Mouse (Mus musculus) liver, embryonic 14.5 days (tissue): Measurements from ENCODE around the gene Ripor3. TPM values are rescaled to one million over a fixed set of nuclear protein-coding genes. Genes with fewer than 3 reads are reported as not detected.

Experiments
- ATAC-seq: fragments of 200-750 bp; cut with Nextera tagmentation; 2 replicates; pipeline ENCODE4 v1.8.0; 2017; ENCODE audit warnings: moderate number of reproducible peaks, mild to moderate bottlenecking, moderate library complexity; ENCODE audit not compliant: insufficient read depth
- DNase-seq, 3 experiments: peaks; one replicate each; pipeline ENCODE4 v3.0.0-alpha.2; 2012 to 2013; ENCODE audit warnings: low read depth in 3 of 3, low spot score in 3 of 3
- H3K27ac ChIP-seq: fragments of 300-500 bp; sonication (generic); 2 replicates; pipeline ENCODE4 v1.5.1; 2014; ENCODE audit warnings: moderate library complexity, mild to moderate bottlenecking, control low read depth, inconsistent platforms
- H3K27me3 ChIP-seq: fragments of 300-500 bp; sonication (generic); 2 replicates; pipeline ENCODE4 v1.6.1; 2014; ENCODE audit warnings: mild to moderate bottlenecking, low read length, moderate library complexity; ENCODE audit not compliant: control insufficient read depth, insufficient read depth
- H3K36me3 ChIP-seq: fragments of 300-500 bp; sonication (generic); replicated peaks from 2 replicates; pipeline ENCODE4 v1.6.1; 2014; ENCODE audit warnings: low read depth; ENCODE audit not compliant: control insufficient read depth, insufficient read depth
- H3K4me1 ChIP-seq, 2 experiments: fragments of 200-500 bp in 1 of 2; fragments of 300-500 bp in 1 of 2; sonication (generic) in 1 of 2; replicated peaks; 2 replicates each; pipeline ENCODE4 v1.6.1; 2012 to 2014; ENCODE audit warnings: antibody characterized with exemption in 1 of 2, inconsistent platforms in 1 of 2, low read length in 1 of 2; ENCODE audit not compliant: control insufficient read depth in 2 of 2, insufficient read depth in 2 of 2
- H3K4me2 ChIP-seq: fragments of 300-500 bp; sonication (generic); 2 replicates; pipeline ENCODE4 v1.6.1; 2014; ENCODE audit warnings: low read depth, mild to moderate bottlenecking, control low read depth, moderate library complexity
- H3K4me3 ChIP-seq, 2 experiments: fragments of 200-500 bp in 1 of 2; fragments of 300-500 bp in 1 of 2; sonication (generic) in 1 of 2; 2 replicates each; pipeline ENCODE4 v1.5.1; 2012 to 2014; ENCODE audit warnings: low read depth in 2 of 2, low read length in 2 of 2, mild to moderate bottlenecking in 2 of 2, control low read depth in 1 of 2, inconsistent platforms in 1 of 2, moderate library complexity in 1 of 2; ENCODE audit not compliant: insufficient read depth in 1 of 2
- H3K9ac ChIP-seq: fragments of 300-500 bp; sonication (generic); replicated peaks from 2 replicates; pipeline ENCODE4 v1.6.1; 2014; ENCODE audit warnings: mild to moderate bottlenecking, control low read depth, moderate library complexity
- H3K9me3 ChIP-seq: fragments of 300-500 bp; sonication (generic); 2 replicates; pipeline ENCODE4 v1.6.1; 2016; ENCODE audit warnings: low read length, mixed read lengths; ENCODE audit not compliant: control insufficient read depth
- CTCF ChIP-seq: IDR thresholded peaks from 2 replicates; pipeline ENCODE4 v1.5.1; 2016; ENCODE audit warnings: antibody characterized with exemption, low read depth, control low read depth
- EP300 ChIP-seq: IDR thresholded peaks from 2 replicates; pipeline ENCODE4 v1.6.1; 2016; ENCODE audit warnings: antibody characterized with exemption, low read depth
- WGBS: fragments of 180-500 bp; shearing (Covaris S2); extraction: QIAGEN DNeasy Blood & Tissue Kit; methylation state at CpG from one replicate; pipeline ENCODE4 v1.1.7; 2014; ENCODE audit not compliant: insufficient replicate concordance; 5-methylcytosine and 5-hydroxymethylcytosine counted together
- polyA plus RNA-seq, 2 experiments: library from polyadenylated mRNA; depleted of rRNA in 1 of 2; stranded (reverse) in 1 of 2; unstranded in 1 of 2; fragments of >200 nt; fragmentation: Nextera tagmentation in 1 of 2; extraction: Ambion mirVana in 1 of 2; gene quantifications; 2 replicates each; pipeline versions ENCODE4 v1.2.1 to v1.2.3; 2012 to 2014

Ripor3 gene
- polyA plus RNA-seq, 2 experiments = 0.88 to 2.6 TPM

- H3K27ac ChIP-seq = no peak overlapping the region
- H3K36me3 ChIP-seq = no peaks in the 10 kb centered on the region
- no peak overlapping the region for H3K4me3 ChIP-seq
- H3K4me1 ChIP-seq = peaks cover 0 to 20% of the 10 kb centered on the region in 2 experiments; a peak in 3 of 4 replicates
- H3K9ac ChIP-seq = no peak overlapping the region
- TF ChIP-seq CTCF (no peak), EP300 (0 out of 2 replicates have a peak, but pooled peaks have one; percentile 37)
- no peak overlapping the region for H3K4me2 ChIP-seq
- 17% methylated on average over 10 of the region's 10 CpGs for WGBS
- ATAC-seq = peak; percentile 60; the same call in 1 of the 2 replicates
- no peaks in the 10 kb centered on the region for H3K27me3 ChIP-seq
- no peaks in the 10 kb centered on the region for H3K9me3 ChIP-seq
- no peak for DNase-seq
Measured at GRCm38 (mm10) chr2:168033905-168034304, 23.5 kb upstream of the Ripor3 start.

DNA sequence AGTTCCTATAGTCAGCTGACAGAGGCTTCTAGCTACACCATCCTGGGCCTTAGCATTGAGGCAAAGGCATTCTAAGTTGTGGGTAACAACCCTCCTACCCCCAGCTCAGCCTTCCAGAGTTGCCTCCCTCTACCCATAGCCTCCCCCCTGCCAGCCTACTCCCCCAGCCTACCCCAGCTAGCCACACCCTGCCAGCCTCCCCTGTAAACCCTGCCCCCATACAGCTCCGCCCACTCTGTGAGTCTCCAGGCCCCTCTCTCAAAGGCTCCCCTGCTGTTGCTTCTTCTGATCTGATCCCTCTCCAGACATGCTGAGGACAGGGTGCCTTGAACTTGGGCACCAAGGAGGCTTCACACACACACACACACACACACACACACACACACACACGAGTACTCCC is 21.4 kb upstream of the Ripor3 start:
- H3K27me3 ChIP-seq = no peaks in the 10 kb centered on the region
- H3K9ac ChIP-seq = no peak overlapping the region
- ATAC-seq = peak; percentile 38; the same call in 1 of the 2 replicates
- H3K9me3 ChIP-seq = no peaks in the 10 kb centered on the region
- no peak for DNase-seq
- WGBS = 46% methylated on average over 2 of the region's 2 CpGs
- H3K27ac ChIP-seq = no peak overlapping the region
- H3K4me1 ChIP-seq = peaks cover 0 to 16% of the 10 kb centered on the region in 2 experiments; a peak in 3 of 4 replicates
- no peaks in the 10 kb centered on the region for H3K36me3 ChIP-seq
- no peak overlapping the region for H3K4me3 ChIP-seq
- no peak overlapping the region for H3K4me2 ChIP-seq
- TF ChIP-seq CTCF = no peak
- TF ChIP-seq EP300 = no peak

- WGBS = 75% methylated on average over 3 of the region's 3 CpGs
Measured at GRCm38 (mm10) chr2:168028376-168028775, 18.0 kb upstream of the Ripor3 start.

DNA sequence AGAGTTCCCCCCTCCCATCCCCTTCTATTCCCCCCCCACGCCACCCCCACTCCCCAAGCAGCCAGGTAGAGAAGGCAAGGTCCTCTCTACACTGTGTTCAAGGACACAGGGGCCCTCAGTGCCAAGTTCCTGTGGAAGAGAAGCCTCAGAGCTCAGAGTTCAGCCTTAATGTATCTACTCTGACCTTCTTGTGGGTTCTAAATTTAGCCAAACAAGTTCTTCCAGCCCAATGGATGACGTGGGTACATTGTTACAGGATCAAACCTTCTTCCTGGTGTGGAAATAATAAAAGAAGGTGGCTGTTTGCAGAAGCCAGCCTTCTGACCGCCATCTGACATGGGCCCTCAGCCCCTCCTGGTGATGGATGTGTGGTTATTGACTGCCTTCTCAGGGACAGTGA is 16.0 kb upstream of the Ripor3 start:
- no peaks in the 10 kb centered on the region for H3K36me3 ChIP-seq
- no peak for DNase-seq
- H3K27ac ChIP-seq = no peak overlapping the region
- TF ChIP-seq EP300 (no peak), CTCF (no peak)
- H3K4me1 ChIP-seq = peaks cover 0 to 4% of the 10 kb centered on the region in 2 experiments; a peak in 2 of 4 replicates
- ATAC-seq = no peak
- 20% methylated on average over 3 of the region's 3 CpGs for WGBS
- no peak overlapping the region for H3K4me3 ChIP-seq
- H3K9ac ChIP-seq = no peak overlapping the region
- H3K27me3 ChIP-seq = no peaks in the 10 kb centered on the region
- H3K4me2 ChIP-seq = no peak overlapping the region
- no peaks in the 10 kb centered on the region for H3K9me3 ChIP-seq

More at GRCm38 (mm10) chr2:168028376-168028775, 18.0 kb upstream of the Ripor3 start:
- Histone ChIP-seq H3K9ac (no peak overlapping the region), H3K9me3 (no peaks in the 10 kb centered on the region), H3K27me3 (no peaks in the 10 kb centered on the region), H3K4me1 (peaks cover 0 to 10% of the 10 kb centered on the region in 2 experiments; a peak in 2 of 4 replicates), H3K36me3 (no peaks in the 10 kb centered on the region), H3K4me3 (no peak overlapping the region), H3K27ac (no peak overlapping the region), H3K4me2 (no peak overlapping the region)
- peak; percentile 34; the same call in 1 of the 2 replicates for TF ChIP-seq CTCF
- no peak for TF ChIP-seq EP300
- DNase-seq (no peak), ATAC-seq (no peak)

DNA sequence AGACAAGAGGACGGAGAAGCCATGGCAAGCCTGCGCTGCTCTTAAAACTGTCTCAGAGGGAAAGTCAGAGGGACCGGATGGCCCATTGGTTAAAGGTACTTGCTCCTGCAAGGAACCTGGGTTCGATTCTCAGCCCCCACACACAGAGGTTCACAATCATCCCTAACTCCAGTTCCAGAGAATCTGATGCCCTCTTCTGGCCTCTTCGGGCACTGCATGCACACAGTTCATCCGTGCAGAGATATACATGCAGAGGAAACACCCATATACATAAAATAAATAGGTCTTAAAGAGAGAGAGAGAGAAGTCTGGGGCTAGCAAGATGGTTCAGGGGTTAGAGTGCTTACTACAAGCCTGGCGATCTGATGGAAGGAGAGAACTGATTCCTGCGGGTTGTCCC is 15.5 kb upstream of the Ripor3 start:
- no peaks in the 10 kb centered on the region for H3K36me3 ChIP-seq
- H3K27ac ChIP-seq = no peak overlapping the region
- no peak overlapping the region for H3K4me3 ChIP-seq
- H3K4me2 ChIP-seq = no peak overlapping the region
- no peak overlapping the region for H3K9ac ChIP-seq
- ATAC-seq = no peak
- no peak for TF ChIP-seq EP300
- peak; percentile 59 for TF ChIP-seq CTCF
- no peak for DNase-seq
- no peaks in the 10 kb centered on the region for H3K9me3 ChIP-seq
- peaks cover 0 to 4% of the 10 kb centered on the region in 2 experiments; a peak in 2 of 4 replicates for H3K4me1 ChIP-seq
- no peaks in the 10 kb centered on the region for H3K27me3 ChIP-seq
- WGBS = 68% methylated on average over 8 of the region's 8 CpGs
